Mouse (Mus musculus) megakaryocyte, embryonic 14.5 days (primary cell): ENCODE measurements at regions not wholly inside any gene's neighbourhood (a gene's known extent, or its start where the extent isn't known, plus 50 kb on each side); places are given as distances from the start of the nearest gene placed in this dataset.

Experiments used
- H3K27me3 ChIP-seq: replicated peaks from 2 replicates; pipeline ENCODE3; 2012; ENCODE audit warnings: inconsistent platforms
- H3K36me3 ChIP-seq: replicated peaks from 2 replicates; pipeline ENCODE3; 2012; ENCODE audit warnings: low read length, inconsistent platforms, mixed read lengths
- H3K4me1 ChIP-seq: 2 replicates; pipeline ENCODE4 v1.6.1; 2012; ENCODE audit warnings: inconsistent platforms
- H3K4me3 ChIP-seq: replicated peaks from 2 replicates; pipeline ENCODE3; 2012; ENCODE audit warnings: moderate library complexity, mild to moderate bottlenecking, inconsistent platforms
- H3K9me3 ChIP-seq: 2 replicates; pipeline ENCODE4 v1.6.1; 2012; ENCODE audit warnings: inconsistent platforms
- FLI1 ChIP-seq: IDR thresholded peaks from 2 replicates; pipeline ENCODE4 v1.6.1; 2012; ENCODE audit warnings: low read length, inconsistent platforms, mixed read lengths
- GATA1 ChIP-seq: IDR thresholded peaks from 3 replicates; pipeline ENCODE4 v1.6.1; 2012; ENCODE audit warnings: mixed read lengths, low read length, inconsistent platforms, borderline replicate concordance

- Histone ChIP-seq H3K4me3 (no peak overlapping the region), H3K27me3 (peaks cover 3% of the 10 kb centered on the region), H3K9me3 (peaks cover 18% of the 10 kb centered on the region), H3K36me3 (no peaks in the 10 kb centered on the region), H3K4me1 (no peaks in the 10 kb centered on the region)
- TF ChIP-seq GATA1, result no peak
- TF ChIP-seq FLI1, result no peak
Observed at GRCm38 (mm10) chr5:148708014-148708741, 155.6 kb upstream of the Ubl3 start.

GRCm38 (mm10) chr5:148707335-148707734, 154.7 kb upstream of the Ubl3 start:
- Histone ChIP-seq H3K36me3 (no peaks in the 10 kb centered on the region), H3K9me3 (peaks cover 11% of the 10 kb centered on the region; the same call in 1 of the 2 replicates), H3K4me1 (no peaks in the 10 kb centered on the region), H3K4me3 (no peak overlapping the region), H3K27me3 (peaks cover 3% of the 10 kb centered on the region)
- TF ChIP-seq GATA1 (no peak), FLI1 (no peak)

GRCm38 (mm10) chr5:148706323-148707120, 153.9 kb upstream of the Ubl3 start:
- H3K4me3 ChIP-seq, result no peak overlapping the region
- H3K27me3 ChIP-seq, result peaks cover 3% of the 10 kb centered on the region
- no peaks in the 10 kb centered on the region for H3K36me3 ChIP-seq
- TF ChIP-seq FLI1, result no peak
- no peak for TF ChIP-seq GATA1
- no peaks in the 10 kb centered on the region for H3K4me1 ChIP-seq
- H3K9me3 ChIP-seq, result peaks cover 13% of the 10 kb centered on the region

GRCm38 (mm10) chr5:148704769-148705168, 152.2 kb upstream of the Ubl3 start:
- Histone ChIP-seq H3K4me3 (no peak overlapping the region), H3K36me3 (no peaks in the 10 kb centered on the region), H3K4me1 (no peaks in the 10 kb centered on the region), H3K27me3 (peaks cover 3% of the 10 kb centered on the region), H3K9me3 (peaks cover 14% of the 10 kb centered on the region)
- TF ChIP-seq FLI1 (no peak), GATA1 (no peak)

GRCm38 (mm10) chr5:148701859-148702258, 149.3 kb upstream of the Ubl3 start:
- H3K9me3 ChIP-seq, result peaks cover 11% of the 10 kb centered on the region

GRCm38 (mm10) chr5:148701001-148701400, 148.4 kb upstream of the Ubl3 start:
- peaks cover 10% of the 10 kb centered on the region for H3K9me3 ChIP-seq
- TF ChIP-seq GATA1 (no peak), FLI1 (no peak)
- H3K4me1 ChIP-seq, result no peaks in the 10 kb centered on the region
- peaks cover 1% of the 10 kb centered on the region for H3K27me3 ChIP-seq
- H3K4me3 ChIP-seq, result no peak overlapping the region
- no peaks in the 10 kb centered on the region for H3K36me3 ChIP-seq

More at GRCm38 (mm10) chr5:148701859-148702258, 149.3 kb upstream of the Ubl3 start:
- peaks cover 1% of the 10 kb centered on the region for H3K27me3 ChIP-seq
- H3K4me1 ChIP-seq, result no peaks in the 10 kb centered on the region
- no peak for TF ChIP-seq GATA1
- no peak for TF ChIP-seq FLI1
- no peak overlapping the region for H3K4me3 ChIP-seq
- H3K36me3 ChIP-seq, result no peaks in the 10 kb centered on the region

- Histone ChIP-seq H3K27me3 (peaks cover 1% of the 10 kb centered on the region), H3K9me3 (peaks cover 12% of the 10 kb centered on the region), H3K4me1 (no peaks in the 10 kb centered on the region), H3K36me3 (no peaks in the 10 kb centered on the region), H3K4me3 (no peak overlapping the region)
- TF ChIP-seq GATA1, result no peak
- TF ChIP-seq FLI1, result no peak
Observed at GRCm38 (mm10) chr5:148700240-148700639, 147.7 kb upstream of the Ubl3 start.

- peaks cover 12% of the 10 kb centered on the region for H3K9me3 ChIP-seq
- no peaks in the 10 kb centered on the region for H3K36me3 ChIP-seq
- no peaks in the 10 kb centered on the region for H3K27me3 ChIP-seq
- no peak for TF ChIP-seq GATA1
- no peak for TF ChIP-seq FLI1
- H3K4me3 ChIP-seq, result no peak overlapping the region
- H3K4me1 ChIP-seq, result no peaks in the 10 kb centered on the region
Observed at GRCm38 (mm10) chr5:148697631-148698368, 145.2 kb upstream of the Ubl3 start.

- Histone ChIP-seq H3K36me3 (no peaks in the 10 kb centered on the region), H3K4me1 (no peaks in the 10 kb centered on the region), H3K9me3 (peaks cover 2% of the 10 kb centered on the region; the same call in 1 of the 2 replicates), H3K4me3 (no peak overlapping the region), H3K27me3 (no peaks in the 10 kb centered on the region)
- TF ChIP-seq GATA1 (no peak), FLI1 (no peak)
Observed at GRCm38 (mm10) chr5:148694352-148694751, 141.8 kb upstream of the Ubl3 start.

GRCm38 (mm10) chr5:148691486-148691885, 138.9 kb upstream of the Ubl3 start:
- Histone ChIP-seq H3K9me3 (peaks cover 11% of the 10 kb centered on the region; the same call in 1 of the 2 replicates), H3K27me3 (no peaks in the 10 kb centered on the region), H3K36me3 (no peaks in the 10 kb centered on the region), H3K4me1 (no peaks in the 10 kb centered on the region), H3K4me3 (no peak overlapping the region)
- TF ChIP-seq GATA1 (no peak), FLI1 (no peak)
